Mouse (Mus musculus) heart, postnatal 36 days (tissue): ENCODE measurements around the gene Zfp513. TPM values are rescaled to one million over a fixed set of nuclear protein-coding genes. Genes with fewer than 3 reads are reported as not detected.

Source experiments
- DNase-seq, 2 experiments: peaks; one replicate each; pipeline ENCODE4 v3.0.0; 2021 to 2022
- intact Hi-C: fragments of 180-260 bp; cut with DNase I; formaldehyde crosslinking; loops from one replicate; pipeline ENCODE4 v1.15.1; 2025
- total RNA-seq, 2 experiments: library from RNA; stranded (reverse); gene quantifications; 2 replicates each; pipeline ENCODE4 v1.2.3; 2021

Gene Zfp513
- total RNA-seq, 2 experiments from 2014 or later: 7.9 to 10.3 TPM

DNA sequence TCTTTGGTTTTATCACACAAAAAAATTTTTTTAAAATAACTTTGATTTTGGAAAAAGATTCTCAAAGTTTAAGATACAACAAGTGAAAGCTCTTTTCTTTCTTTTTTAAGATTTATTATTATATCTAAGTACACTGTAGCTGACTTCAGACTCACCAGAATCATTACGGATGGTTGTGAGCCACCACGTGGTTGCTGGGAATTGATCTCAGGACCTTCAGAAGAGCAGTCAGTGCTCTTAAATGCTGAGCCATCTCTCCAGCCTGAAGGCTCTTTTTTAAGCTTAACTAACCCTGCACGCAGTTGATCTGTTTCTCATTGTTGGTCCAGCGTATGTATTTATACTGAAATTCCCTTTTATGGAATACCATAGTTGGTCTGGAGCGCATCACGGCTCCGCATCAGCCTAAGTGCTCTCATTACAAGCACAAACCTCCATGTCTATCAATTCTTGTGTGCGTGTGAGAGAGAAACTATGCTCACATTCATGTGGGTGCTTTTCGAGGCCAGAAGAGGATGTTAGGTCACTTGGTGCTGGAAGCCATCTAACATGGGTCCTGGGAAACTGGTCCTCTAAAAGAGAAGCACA is 20.8 kb downstream of the Zfp513 start:
- no peak for DNase-seq
- intact Hi-C loops: no loop called here

DNA sequence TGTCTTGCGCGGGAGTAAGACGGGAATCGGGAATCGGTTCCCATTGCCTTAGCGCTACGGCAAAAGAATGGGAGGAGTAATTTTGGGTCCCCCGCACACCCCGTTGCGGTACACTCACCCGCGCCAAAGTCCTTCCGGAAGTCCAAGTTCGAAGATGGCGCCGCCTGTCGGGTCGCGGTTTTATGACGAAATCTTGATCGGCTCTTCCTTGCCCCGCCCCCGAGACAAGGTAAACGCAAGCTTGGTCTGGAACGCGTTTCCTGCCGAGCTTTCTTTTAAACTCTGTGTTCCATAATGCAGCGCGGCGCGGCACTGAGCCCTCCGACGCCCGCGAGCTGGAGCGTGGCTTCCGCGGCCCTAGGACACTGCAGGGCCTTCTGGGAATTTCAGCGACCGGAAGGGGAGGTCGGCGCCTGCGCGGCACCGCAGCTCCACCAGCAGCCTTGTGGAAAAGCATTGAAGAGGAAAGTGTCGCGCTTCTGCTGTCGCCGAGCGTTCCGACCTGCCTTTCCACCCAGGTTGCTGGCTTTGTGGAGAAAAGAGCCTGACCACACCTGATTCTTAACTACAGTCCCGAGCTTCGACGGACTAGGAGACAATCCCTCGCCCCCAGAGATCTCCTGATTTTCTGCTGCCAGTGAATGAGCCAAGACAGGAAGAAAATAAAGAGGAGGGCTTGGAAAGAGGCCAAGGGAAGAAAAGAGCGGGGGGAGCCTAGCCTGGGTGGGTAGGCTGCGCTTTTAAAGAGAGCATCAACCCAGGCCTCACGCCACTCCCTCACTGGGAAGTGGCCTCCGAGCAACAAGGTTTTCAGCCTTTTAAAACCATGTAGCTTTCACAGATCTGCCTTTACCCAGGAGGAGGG is 22.1 kb downstream of the Zfp513 start, which contains the start of the genes Gm29609 and Gtf3c2:
Gene Gm29609, minus strand, starts transcription at position 146 of the 865 bp plus-strand sequence.
Gene Gtf3c2, minus strand, starts transcription at position 379 of the 865 bp plus-strand sequence.
- peak; percentile 94 to 96 for DNase-seq
- intact Hi-C loops: loop anchor here (1.0 to 2.0 kb wide), 2 partner anchors 12 to 61 kb away; partner anchors contain the start of genes Gm9970 and Nrbp1

GRCm38 (mm10) chr5:31179301-31179765 is 22.8 kb downstream of the Zfp513 start:
- no peak for DNase-seq
- intact Hi-C loops: loop anchor here (2.0 kb wide), 1 partner anchor 61 kb away; the partner anchor contains the start of genes Gm9970 and Nrbp1

DNA sequence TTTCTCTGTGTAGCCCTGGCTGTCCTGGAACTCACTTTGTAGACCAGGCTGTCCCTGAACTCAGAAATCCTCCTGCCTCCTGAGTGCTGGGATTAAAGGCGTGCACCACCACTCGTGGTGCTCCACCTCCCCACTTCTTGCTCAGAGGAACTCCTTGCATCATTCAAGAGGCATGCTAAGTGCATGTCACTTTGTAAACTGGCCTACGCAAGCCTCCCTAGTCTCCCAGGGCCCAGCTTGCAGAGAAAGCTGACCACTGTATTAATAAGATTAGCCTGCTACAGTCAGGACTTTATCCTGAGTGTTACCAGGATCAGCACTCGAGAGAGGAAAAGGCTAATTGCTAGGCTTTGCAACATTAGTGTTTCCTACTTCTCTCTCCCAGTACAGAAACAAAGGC is 33.5 kb downstream of the Zfp513 start:
- DNase-seq: no peak
- intact Hi-C loops: no loop called here

DNA sequence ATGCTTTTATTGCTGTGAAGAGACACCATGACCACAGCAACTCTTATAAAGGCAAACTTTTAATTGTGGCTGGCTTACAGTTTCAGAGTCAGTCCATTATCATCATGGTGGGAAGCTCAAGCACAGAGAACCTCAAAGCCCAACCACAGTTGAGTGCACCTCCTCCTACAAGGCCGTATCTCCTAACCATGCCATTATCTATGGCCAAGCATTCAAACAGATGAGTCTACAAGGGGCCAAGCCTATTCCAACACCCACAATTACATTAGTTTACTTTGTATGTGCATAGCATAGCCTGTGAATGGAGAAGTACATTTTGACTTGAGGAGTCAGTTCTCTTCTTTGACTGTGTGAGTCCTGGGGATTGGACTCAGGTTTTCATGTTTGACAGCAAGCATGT is 37.2 kb downstream of the Zfp513 start:
- intact Hi-C loops: no loop called here
- DNase-seq: no peak

DNA sequence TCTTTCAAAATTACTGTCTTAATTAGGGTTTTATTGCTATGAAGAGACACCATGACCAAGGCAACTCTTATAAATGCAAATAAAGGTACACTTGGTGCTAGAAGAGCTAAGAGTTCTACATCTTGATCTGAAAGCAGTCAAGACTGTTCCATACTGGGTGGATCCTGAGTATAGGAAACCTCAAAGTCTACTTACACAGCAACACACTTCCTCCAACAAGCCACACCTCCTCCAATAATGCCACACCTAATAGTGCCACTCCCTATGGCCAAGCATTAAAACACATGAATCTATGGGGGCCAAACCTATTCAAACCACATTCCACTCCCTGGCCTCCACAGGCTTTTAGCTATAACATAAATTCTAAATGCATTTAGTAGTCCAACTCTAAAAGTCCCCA is 39.6 kb downstream of the Zfp513 start:
- DNase-seq: no peak
- intact Hi-C loops: no loop called here

DNA sequence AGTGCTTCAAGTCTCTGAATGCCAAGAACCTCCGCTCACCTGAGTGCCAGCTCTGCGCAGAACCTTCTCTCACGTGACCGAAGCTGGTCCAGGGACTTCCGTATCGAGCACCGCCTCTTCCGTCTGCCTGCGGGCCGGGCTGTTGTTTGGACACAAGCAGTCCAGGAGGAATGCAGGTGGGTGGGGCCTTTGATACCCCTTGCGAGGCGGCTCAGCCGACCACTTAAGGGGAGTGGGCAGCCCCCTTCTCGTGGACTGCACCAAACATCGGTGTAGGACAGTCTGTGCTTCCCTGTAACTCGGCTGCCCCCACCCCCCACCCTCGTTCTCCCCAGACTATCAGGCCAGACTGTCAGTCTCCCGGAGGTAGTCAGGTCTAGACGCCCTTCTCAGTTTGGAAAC is 48.0 kb downstream of the Zfp513 start, which contains the start of gene Mpv17:
Gene Mpv17, minus strand, starts transcription at position 100 of the 402 bp plus-strand sequence.
- peak; percentile 76 to 84 for DNase-seq
- intact Hi-C loops: loop anchor here (5.0 kb wide), 1 partner anchor 173 kb away; no protein-coding TSS in a partner anchor

DNA sequence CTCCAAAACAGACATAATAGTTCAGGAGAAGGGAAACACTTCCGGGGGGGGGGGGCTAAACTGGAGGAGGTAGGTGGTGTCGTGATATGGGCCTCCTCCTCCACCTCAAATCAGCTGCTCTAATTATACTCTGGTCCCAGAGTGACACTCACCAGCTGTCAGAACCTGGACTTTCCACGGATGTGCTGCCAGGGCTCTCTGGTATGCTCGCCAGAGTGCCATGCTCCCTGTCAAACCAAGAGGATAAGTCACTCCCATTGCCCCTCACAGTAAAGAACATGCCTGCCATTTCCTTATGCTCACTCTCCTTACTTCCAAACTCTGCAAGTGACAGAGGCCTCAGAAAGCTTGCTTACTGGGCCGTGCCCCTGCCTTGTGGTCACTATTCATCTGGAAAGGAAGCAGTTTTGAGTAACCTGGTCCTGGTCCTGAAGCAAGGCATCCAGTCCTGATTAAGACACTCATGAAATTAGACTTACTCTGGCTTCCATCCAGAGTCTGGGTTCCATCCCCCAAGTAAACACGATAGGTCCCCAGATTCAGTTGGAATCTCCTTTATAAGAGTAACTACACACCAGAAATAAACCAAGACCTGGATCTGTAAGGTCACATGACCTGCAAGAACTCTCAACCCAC is 48.5 kb downstream of the Zfp513 start:
- intact Hi-C loops: loop anchor here (5.0 kb wide), 1 partner anchor 174 kb away; no protein-coding TSS in a partner anchor
- peak in 1 of 2 experiments; percentile 47 for DNase-seq

- intact Hi-C loops: loop anchor here (5.0 kb wide), 1 partner anchor 176 kb away; no protein-coding TSS in a partner anchor
- peak in 1 of 2 experiments; percentile 40 for DNase-seq
Observed at GRCm38 (mm10) chr5:31151746-31152145, 50.4 kb downstream of the Zfp513 start.

DNA sequence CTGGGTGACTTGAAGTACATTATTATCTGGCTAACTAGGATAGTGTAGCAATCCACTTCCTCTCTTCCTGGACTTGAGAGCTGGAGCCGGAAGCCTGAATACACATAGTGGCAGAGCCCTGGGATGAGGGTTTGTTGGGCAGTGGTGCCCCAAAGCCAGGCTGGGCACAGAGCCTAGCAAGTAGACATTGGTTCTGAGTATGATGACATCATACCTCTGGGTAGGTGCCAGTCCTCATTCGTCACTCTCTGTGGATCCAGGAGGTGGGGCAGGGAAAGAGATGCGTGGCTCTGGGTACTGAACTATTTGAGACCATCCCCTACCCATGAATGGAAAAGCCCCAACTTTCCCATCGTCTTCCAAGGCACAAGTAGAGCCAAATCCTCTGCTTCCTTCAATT is 52.3 kb downstream of the Zfp513 start:
- intact Hi-C loops: loop anchor here (5.0 kb wide), 1 partner anchor 178 kb away; no protein-coding TSS in a partner anchor
- no peak for DNase-seq

Other genes with a start within 250 kb of the Zfp513 start
- 10 to 100 TPM; 81.0 to 86.9 TPM for gene Preb, start 241.9 kb downstream of the Zfp513 start, total RNA-seq
- 1 to 10 TPM in 1 of 2 experiments, under 1 TPM in 1; 0.64 to 1.7 TPM for gene Tcf23, start 233.6 kb downstream of the Zfp513 start, total RNA-seq
- 10 to 100 TPM; 50.5 to 57.3 TPM for gene Atraid, start 154.0 kb downstream of the Zfp513 start, total RNA-seq
- 10 to 100 TPM; 11.0 to 12.1 TPM for gene Slc5a6, start 153.4 kb downstream of the Zfp513 start, total RNA-seq
- 10 to 100 TPM; 14.5 to 15.6 TPM for gene Cad, start 147.5 kb downstream of the Zfp513 start, total RNA-seq
- not detected for gene Dnajc5g, start 96.0 kb downstream of the Zfp513 start, total RNA-seq
- gene Slc30a3, start 94.1 kb downstream of the Zfp513 start, total RNA-seq: not detected
- gene Trim54, start 85.6 kb downstream of the Zfp513 start, total RNA-seq: 100 to 1,000 TPM; 249 to 297 TPM
- not detected for gene Ucn, start 63.5 kb downstream of the Zfp513 start, total RNA-seq
- 10 to 100 TPM; 50.7 to 52.0 TPM for gene Mpv17, start 48.1 kb downstream of the Zfp513 start, total RNA-seq
- gene Gm29609, start 22.4 kb downstream of the Zfp513 start, total RNA-seq: 1 to 10 TPM in 1 of 2 experiments, under 1 TPM in 1; 0.68 to 1.6 TPM
- gene Gtf3c2, start 22.2 kb downstream of the Zfp513 start, total RNA-seq: 10 to 100 TPM; 31.0 to 31.4 TPM
- gene Snx17, start 9.1 kb downstream of the Zfp513 start, total RNA-seq: 10 to 100 TPM; 61.8 to 64.6 TPM
- gene Eif2b4, start 8.9 kb downstream of the Zfp513 start, total RNA-seq: 10 to 100 TPM; 49.7 to 55.9 TPM
- gene Ppm1g, start 18.4 kb upstream of the Zfp513 start, total RNA-seq: 10 to 100 TPM; 50.3 to 58.7 TPM
- gene Nrbp1, start 38.6 kb upstream of the Zfp513 start, total RNA-seq: 10 to 100 TPM; 85.4 to 88.1 TPM
- gene Gm9970, start 38.9 kb upstream of the Zfp513 start, total RNA-seq: not detected
- 1 to 10 TPM; 1.7 to 2.7 TPM for gene Krtcap3, start 49.4 kb upstream of the Zfp513 start, total RNA-seq
- 10 to 100 TPM; 36.8 to 43.6 TPM for gene Ift172, start 88.8 kb upstream of the Zfp513 start, total RNA-seq
- 1 to 10 TPM; 1.6 to 3.7 TPM for gene Fndc4, start 93.8 kb upstream of the Zfp513 start, total RNA-seq
- not detected for gene Gckr, start 95.1 kb upstream of the Zfp513 start, total RNA-seq